ENCODE assay signal across 9 mouse cellular contexts in the genomic region with DNA sequence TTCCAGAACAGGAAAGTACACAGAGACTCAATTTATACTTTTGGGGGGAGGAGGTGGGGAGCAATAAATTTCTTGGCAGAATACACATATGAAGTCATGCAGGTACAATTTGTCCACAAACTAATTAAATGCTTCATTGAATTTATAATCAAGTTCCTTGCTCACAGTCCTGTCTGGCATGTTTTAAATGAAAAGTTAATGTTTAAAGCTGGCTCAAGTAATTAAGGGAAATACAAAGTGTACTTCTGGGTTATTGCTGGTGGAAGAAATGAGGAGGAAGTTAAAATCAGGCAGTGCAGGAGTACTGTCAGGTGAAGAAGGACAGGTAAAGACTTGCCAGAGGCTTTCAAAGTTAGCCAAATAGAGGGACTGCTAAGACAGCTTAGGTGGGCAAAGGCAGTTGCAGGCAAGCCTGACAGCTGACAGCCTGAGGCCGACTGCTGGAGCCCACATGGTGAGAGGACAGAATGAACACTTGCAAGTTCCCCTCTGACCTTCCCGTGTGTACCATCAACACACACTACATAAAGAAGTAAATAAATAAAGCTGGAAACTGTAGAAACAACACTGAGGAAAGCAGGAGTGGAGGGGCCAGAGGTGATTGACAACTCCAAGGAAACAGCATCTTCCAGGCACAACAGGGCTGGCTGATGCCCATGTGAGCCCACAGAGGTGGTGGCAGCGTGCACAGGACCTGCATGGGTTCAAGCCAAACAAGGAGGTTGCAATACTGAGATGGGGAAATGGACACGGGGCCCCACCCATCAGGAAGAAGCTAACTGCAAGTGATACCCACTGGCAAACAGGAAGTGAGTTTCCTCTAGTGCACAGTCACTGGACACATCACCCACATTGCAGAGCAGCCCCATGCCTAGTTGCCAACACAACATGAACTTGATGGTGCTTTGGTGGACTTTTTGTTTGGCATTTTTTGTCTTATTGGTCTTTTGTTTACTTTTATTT. TPM values are rescaled to one million over a fixed set of nuclear protein-coding genes. Genes with fewer than 3 reads are reported as not detected.
DNase-seq lines count a peak whose midpoint lies in the region; ATAC-seq and TF ChIP-seq lines count a peak whose summit lies in the region.
"Had no signal": no experiment of that assay in that cellular context is flagged by ENCODE, and none has a peak within 500 bp of the region (broad histone marks: within the 10 kb centered on the region; RNA-seq: fewer than 3 reads in every experiment).

No protein-coding gene starts in this region.

- no peaks in the 10 kb centered on the region for H3K9me3 ChIP-seq in CH12.LX (replicated peaks; ENCODE audit: low read length)
- no peaks in the 10 kb centered on the region for H3K9me3 ChIP-seq in kidney, embryonic 14.5 days (ENCODE audit: control insufficient read depth, low read length)

- no peaks in the 10 kb centered on the region for H3K36me3 ChIP-seq in CH12.LX (replicated peaks in 1 of 2; ENCODE audit: control insufficient read depth in 1 of 2, insufficient read depth in 1 of 2, low read length in 1 of 2)
- H3K36me3 ChIP-seq in kidney, embryonic 14.5 days (ENCODE audit: control insufficient read depth, insufficient read depth, low read length), result no peaks in the 10 kb centered on the region

- WGBS in kidney, embryonic 14.5 days, result 43% methylated on average over 4 of the region's 4 CpGs

- TF ChIP-seq EP300 in CH12.LX (IDR thresholded peaks at IDR 0.05; ENCODE audit: low read length), result no peak

- dilution Hi-C loops in CH12.LX (cut with MboI; ENCODE audit: extremely low pct_ligation_motif_present, extremely low pct_unique_long_range_greater_than_20kb, low sequenced_read_pairs), result no loop called here

- no peak overlapping the region for H3K4me3 ChIP-seq in CH12.LX (replicated peaks in 1 of 3; ENCODE audit: low read depth in 2 of 3, low read length in 2 of 3, poor library complexity in 1 of 3)
- H3K4me3 ChIP-seq in kidney, embryonic 14.5 days (ENCODE audit: low read length), result no peak overlapping the region

- DNase-seq in A20 (ENCODE audit: low read depth, low spot score), result peak; percentile 60
- peak; percentile 49 for DNase-seq in CH12.LX (ENCODE audit: extremely low read depth)
- DNase-seq in lung, postnatal 36 days, result peak; percentile 74
- no peak for DNase-seq in ovary, postnatal 36 days (ENCODE audit: low spot score)
- no peak for DNase-seq in cerebellum, postnatal 10 days
- no peak for DNase-seq in urinary bladder, postnatal 25 days (ENCODE audit: low spot score)
- DNase-seq in right cerebral cortex, postnatal 10 days (ENCODE audit: low spot score in 2 of 2), result no peak
- DNase-seq: lung, embryonic 14.5 days had no signal

- no peak; the same call in 1 of the 2 replicates for TF ChIP-seq POLR2A in CH12.LX (IDR thresholded peaks at IDR 0.05; ENCODE audit: low read depth, low read length)

- ATAC-seq in kidney, embryonic 14.5 days (ENCODE audit: low FRiP score, low TSS enrichment), result peak; percentile 43; the same call in 1 of the 2 replicates

- H3K79me2 ChIP-seq in CH12.LX (replicated peaks; ENCODE audit: control insufficient read depth, extremely low read depth, insufficient read depth, poor library complexity, severe bottlenecking), result no peaks in the 10 kb centered on the region

- H3K9ac ChIP-seq in CH12.LX (ENCODE audit: insufficient read depth, low read depth), result no peak overlapping the region
- no peak overlapping the region for H3K9ac ChIP-seq in kidney, embryonic 14.5 days (ENCODE audit: low read depth, low read length)
- H3K9ac ChIP-seq: lung, embryonic 14.5 days had no signal

- no peak overlapping the region for H3K4me2 ChIP-seq in CH12.LX (ENCODE audit: insufficient read depth, low read depth, poor library complexity, severe bottlenecking)
- H3K4me2 ChIP-seq in kidney, embryonic 14.5 days (replicated peaks; ENCODE audit: low read depth, low read length), result 0 out of 2 replicates have a peak overlapping the region, but pooled peaks have one; percentile 1
- H3K4me2 ChIP-seq: lung, embryonic 14.5 days had no signal

- TF ChIP-seq CTCF in CH12.LX (conservative IDR thresholded peaks at IDR 0.05 in 1 of 2, IDR thresholded peaks at IDR 0.05 in 1 of 2; ENCODE audit: low read depth in 2 of 2, low read length in 2 of 2), result no peak

- in situ Hi-C loops in CH12.LX (cut with MboI; ENCODE audit: low pct_ligation_motif_present, low pct_unique_long_range_greater_than_20kb, low sequenced_read_pairs), result no loop called here

- no peaks in the 10 kb centered on the region for H3K27me3 ChIP-seq in CH12.LX (replicated peaks)
- no peaks in the 10 kb centered on the region for H3K27me3 ChIP-seq in kidney, embryonic 14.5 days (ENCODE audit: control insufficient read depth, insufficient read depth, low read length)

- H3K27ac ChIP-seq in CH12.LX (ENCODE audit: insufficient read depth, low read depth), result no peak overlapping the region
- H3K27ac ChIP-seq in kidney, embryonic 14.5 days (ENCODE audit: low read depth, low read length), result peak overlapping the region; percentile 60

- H3K4me1 ChIP-seq in CH12.LX (ENCODE audit: control insufficient read depth in 1 of 2, insufficient read depth in 2 of 2), result peaks cover 9 to 43% of the 10 kb centered on the region in 2 experiments
- H3K4me1 ChIP-seq in kidney, embryonic 14.5 days (ENCODE audit: control insufficient read depth, insufficient read depth, low read length), result peaks cover 2% of the 10 kb centered on the region; the same call in 1 of the 2 replicates

- TF ChIP-seq RAD21 in CH12.LX (IDR thresholded peaks at IDR 0.05; ENCODE audit: low read depth, low read length), result no peak

TF ChIP-seq in CH12.LX, 34 proteins besides CTCF, POLR2A, EP300 and RAD21:
- TF ChIP-seq ELF1 (IDR thresholded peaks at IDR 0.05; ENCODE audit: low read depth, low read length) (peak; percentile 78), TBP (conservative IDR thresholded peaks at IDR 0.05; ENCODE audit: low read depth, low read length) (0 out of 2 replicates have a peak, but pooled peaks have one; percentile 27), MEF2A (IDR thresholded peaks at IDR 0.05; ENCODE audit: borderline replicate concordance, low read depth, low read length) (no peak), JUND (conservative IDR thresholded peaks at IDR 0.05; ENCODE audit: low read depth, low read length) (0 out of 2 replicates have a peak, but pooled peaks have one; percentile 7), SMC3 (IDR thresholded peaks at IDR 0.05; ENCODE audit: low read depth, low read length) (no peak)
TF ChIP-seq in CH12.LX: peak in this region for 3.

RNA-seq across cellular contexts. Expression of a gene that starts 7.7 kb away (rescaled TPM):
- total RNA-seq in CH12.LX (2012; rRNA removed) (0.29 and 0.38 TPM in 2 replicates), CH12.LX (2014; rRNA removed) (0.24 and 0.27 TPM in 2 replicates)
- 0.43 and 0.97 TPM in 2 replicates for polyA plus RNA-seq in CH12.LX (2012; ENCODE audit: insufficient read length, low read depth)
- polyA plus RNA-seq in kidney, embryonic 14.5 days (2014; fragmentation: Nextera tagmentation; extraction: Ambion mirVana), result 0.24 and 0.29 TPM in 2 replicates

RNA-seq across cellular contexts. Expression of a gene that starts 19.6 kb away (rescaled TPM):
- total RNA-seq in CH12.LX (2012; rRNA removed), result 6.3 and 6.5 TPM in 2 replicates
- 5.2 and 5.9 TPM in 2 replicates for total RNA-seq in CH12.LX (2014; rRNA removed)
- 11.4 and 14.6 TPM in 2 replicates for polyA plus RNA-seq in CH12.LX (2012; ENCODE audit: insufficient read length, low read depth)
- 5.8 and 10.2 TPM in 2 replicates for polyA plus RNA-seq in kidney, embryonic 14.5 days (2014; fragmentation: Nextera tagmentation; extraction: Ambion mirVana)

Comparison
In these comparisons a context has a peak if more than half of its experiments do, and no peak if none do; other contexts are left out.
1. DNase-seq: peak in A20 (single experiment), CH12.LX (single experiment) and lung, postnatal 36 days (single experiment); none in ovary, postnatal 36 days (single experiment), cerebellum, postnatal 10 days (0 of 2), urinary bladder, postnatal 25 days (single experiment) and right cerebral cortex, postnatal 10 days (0 of 2).